ENCODE assay signal across 29 mouse cellular contexts in the genomic region with DNA sequence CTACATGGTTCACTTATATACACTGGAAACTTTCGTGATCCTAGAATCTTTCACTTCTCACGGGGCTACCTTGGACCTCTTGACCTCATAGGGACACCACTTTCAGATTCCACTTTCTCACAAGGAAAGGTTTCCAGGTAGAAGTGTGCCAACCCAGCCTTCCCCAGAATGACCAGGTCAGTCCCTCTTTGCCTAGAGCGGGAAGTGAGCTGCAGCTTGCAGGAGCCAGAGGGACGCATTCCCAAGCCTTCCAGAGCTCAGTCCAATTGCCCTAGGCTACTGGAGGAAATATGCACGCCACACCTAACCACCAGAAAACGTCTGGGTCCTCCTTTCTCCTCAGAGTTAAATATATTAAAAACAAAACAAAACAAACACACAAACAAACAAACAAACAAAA. TPM values are rescaled to one million over a fixed set of nuclear protein-coding genes. Genes with fewer than 3 reads are reported as not detected.
DNase-seq lines count a peak whose midpoint lies in the region; ATAC-seq and TF ChIP-seq lines count a peak whose summit lies in the region.
"Had no signal": no experiment of that assay in that cellular context is flagged by ENCODE, and none has a peak within 500 bp of the region (broad histone marks: within the 10 kb centered on the region; RNA-seq: fewer than 3 reads in every experiment).

No protein-coding gene starts in this region.

- no peak overlapping the region for H3K4me2 ChIP-seq in forebrain, embryonic 11.5 days (ENCODE audit: low read depth, low read length, severe bottlenecking)
- H3K4me2 ChIP-seq in forebrain, postnatal 0 days (ENCODE audit: low read depth): no peak overlapping the region
- H3K4me2 ChIP-seq in hindbrain, embryonic 11.5 days (replicated peaks; ENCODE audit: low read depth, low read length): no peak overlapping the region
- no peak overlapping the region for H3K4me2 ChIP-seq in hindbrain, embryonic 16.5 days (ENCODE audit: low read length)
- H3K4me2 ChIP-seq in CH12.LX (ENCODE audit: insufficient read depth, low read depth, poor library complexity, severe bottlenecking): peak overlapping the region; percentile 18; the same call in 1 of the 2 replicates
- H3K4me2 ChIP-seq in heart, postnatal 0 days (ENCODE audit: low read depth, low read length): peak overlapping the region; percentile 77
- H3K4me2 ChIP-seq: hindbrain, embryonic 12.5 days; liver, embryonic 15.5 days; lung, embryonic 15.5 days; midbrain, embryonic 15.5 days had no signal

- peaks cover 3% of the 10 kb centered on the region; the same call in 1 of the 2 replicates for H3K4me1 ChIP-seq in forebrain, embryonic 11.5 days (replicated peaks; ENCODE audit: control insufficient read depth, insufficient read depth, low read length)
- no peaks in the 10 kb centered on the region for H3K4me1 ChIP-seq in forebrain, postnatal 0 days (ENCODE audit: insufficient read depth)
- no peaks in the 10 kb centered on the region; the same call in 1 of the 2 replicates for H3K4me1 ChIP-seq in hindbrain, embryonic 11.5 days (replicated peaks; ENCODE audit: control insufficient read depth, insufficient read depth, low read length)
- peaks cover 11% of the 10 kb centered on the region for H3K4me1 ChIP-seq in hindbrain, embryonic 16.5 days (ENCODE audit: control insufficient read depth, insufficient read depth, low read depth, low read length)
- H3K4me1 ChIP-seq in CH12.LX (ENCODE audit: control insufficient read depth in 1 of 2, insufficient read depth in 2 of 2): peaks cover 0 to 8% of the 10 kb centered on the region in 2 experiments; a peak in 3 of 4 replicates
- H3K4me1 ChIP-seq in heart, postnatal 0 days (ENCODE audit: control insufficient read depth, insufficient read depth): peaks cover 1% of the 10 kb centered on the region; the same call in 1 of the 2 replicates

- H3K9ac ChIP-seq in forebrain, embryonic 11.5 days (ENCODE audit: low read length): no peak overlapping the region
- no peak overlapping the region for H3K9ac ChIP-seq in forebrain, postnatal 0 days
- H3K9ac ChIP-seq in hindbrain, embryonic 11.5 days (ENCODE audit: low read depth, low read length): no peak overlapping the region
- no peak overlapping the region for H3K9ac ChIP-seq in hindbrain, embryonic 16.5 days (ENCODE audit: low read depth, low read length)
- H3K9ac ChIP-seq in CH12.LX (ENCODE audit: insufficient read depth, low read depth): no peak overlapping the region
- peak overlapping the region; percentile 60 for H3K9ac ChIP-seq in heart, postnatal 0 days (replicated peaks; ENCODE audit: low read depth, low read length)
- H3K9ac ChIP-seq: hindbrain, embryonic 12.5 days; liver, embryonic 15.5 days; lung, embryonic 15.5 days; midbrain, embryonic 15.5 days had no signal

- TF ChIP-seq RAD21 in CH12.LX (IDR thresholded peaks at IDR 0.05; ENCODE audit: low read depth, low read length): no peak

- in situ Hi-C loops in CH12.LX (cut with MboI; ENCODE audit: low pct_ligation_motif_present, low pct_unique_long_range_greater_than_20kb, low sequenced_read_pairs): no loop called here

- H3K27ac ChIP-seq in forebrain, embryonic 11.5 days (ENCODE audit: low read depth, low read length): no peak overlapping the region
- H3K27ac ChIP-seq in forebrain, postnatal 0 days (ENCODE audit: low read depth, low read length): no peak overlapping the region
- H3K27ac ChIP-seq in hindbrain, embryonic 11.5 days (ENCODE audit: low read depth, low read length): no peak overlapping the region
- no peak overlapping the region for H3K27ac ChIP-seq in hindbrain, embryonic 16.5 days (ENCODE audit: low read depth, low read length)
- no peak overlapping the region for H3K27ac ChIP-seq in CH12.LX (ENCODE audit: insufficient read depth, low read depth)
- H3K27ac ChIP-seq in heart, postnatal 0 days (ENCODE audit: low read depth): peak overlapping the region; percentile 82
- H3K27ac ChIP-seq: hindbrain, embryonic 12.5 days; liver, embryonic 15.5 days; lung, embryonic 15.5 days; midbrain, embryonic 15.5 days; stomach, postnatal 0 days had no signal

- 2% methylated on average over 6 of the region's 6 CpGs for WGBS in forebrain, embryonic 11.5 days
- WGBS in forebrain, postnatal 0 days: under 1% methylated on average over 6 of the region's 6 CpGs
- WGBS in hindbrain, embryonic 11.5 days: 1% methylated on average over 6 of the region's 6 CpGs
- 2% methylated on average over 6 of the region's 6 CpGs for WGBS in hindbrain, embryonic 16.5 days
- WGBS in heart, postnatal 0 days: 8% methylated on average over 6 of the region's 6 CpGs

- TF ChIP-seq POLR2A in CH12.LX (IDR thresholded peaks at IDR 0.05; ENCODE audit: low read depth, low read length): no peak

- peaks cover 83% of the 10 kb centered on the region for H3K27me3 ChIP-seq in forebrain, embryonic 11.5 days (ENCODE audit: control insufficient read depth, insufficient read depth, low read length)
- peaks cover 62% of the 10 kb centered on the region for H3K27me3 ChIP-seq in forebrain, postnatal 0 days (ENCODE audit: insufficient read depth, low read length)
- H3K27me3 ChIP-seq in hindbrain, embryonic 11.5 days (ENCODE audit: control insufficient read depth, insufficient read depth, low read length): peaks cover 87% of the 10 kb centered on the region
- H3K27me3 ChIP-seq in hindbrain, embryonic 16.5 days (replicated peaks; ENCODE audit: control insufficient read depth, insufficient read depth, low read length): peaks cover 59% of the 10 kb centered on the region
- H3K27me3 ChIP-seq in CH12.LX (replicated peaks): no peaks in the 10 kb centered on the region
- peaks cover 33% of the 10 kb centered on the region for H3K27me3 ChIP-seq in heart, postnatal 0 days (ENCODE audit: control insufficient read depth, insufficient read depth, low read length)

- no peak for TF ChIP-seq EP300 in CH12.LX (IDR thresholded peaks at IDR 0.05; ENCODE audit: low read length)
- TF ChIP-seq EP300 in heart, postnatal 0 days (IDR thresholded peaks at IDR 0.05; ENCODE audit: low read depth): no peak

- no peak for TF ChIP-seq CTCF in forebrain, postnatal 0 days (IDR thresholded peaks at IDR 0.05; ENCODE audit: low read depth)
- no peak for TF ChIP-seq CTCF in CH12.LX (conservative IDR thresholded peaks at IDR 0.05 in 1 of 2, IDR thresholded peaks at IDR 0.05 in 1 of 2; ENCODE audit: low read depth in 2 of 2, low read length in 2 of 2)
- TF ChIP-seq CTCF in heart, postnatal 0 days (IDR thresholded peaks at IDR 0.05; ENCODE audit: low read depth): no peak

- no peak overlapping the region for H3K4me3 ChIP-seq in forebrain, embryonic 11.5 days (ENCODE audit: low read depth, low read length)
- no peak overlapping the region for H3K4me3 ChIP-seq in forebrain, postnatal 0 days (ENCODE audit: low read depth, low read length)
- H3K4me3 ChIP-seq in hindbrain, embryonic 11.5 days (ENCODE audit: low read depth, low read length): no peak overlapping the region
- H3K4me3 ChIP-seq in hindbrain, embryonic 16.5 days (ENCODE audit: low read length): no peak overlapping the region
- no peak overlapping the region for H3K4me3 ChIP-seq in CH12.LX (replicated peaks in 1 of 3; ENCODE audit: low read depth in 2 of 3, low read length in 2 of 3, poor library complexity in 1 of 3)
- H3K4me3 ChIP-seq in heart, postnatal 0 days (ENCODE audit: low read depth, low read length): peak overlapping the region; percentile 33
- H3K4me3 ChIP-seq: hindbrain, embryonic 12.5 days; liver, embryonic 15.5 days; lung, embryonic 15.5 days; megakaryocyte, embryonic 14.5 days; midbrain, embryonic 15.5 days had no signal

- no peaks in the 10 kb centered on the region for H3K79me2 ChIP-seq in CH12.LX (replicated peaks; ENCODE audit: control insufficient read depth, extremely low read depth, insufficient read depth, poor library complexity, severe bottlenecking)

- dilution Hi-C loops in CH12.LX (cut with MboI; ENCODE audit: extremely low pct_ligation_motif_present, extremely low pct_unique_long_range_greater_than_20kb, low sequenced_read_pairs): no loop called here

- no peak for ATAC-seq in forebrain, embryonic 11.5 days (replicated peaks; ENCODE audit: low FRiP score)
- no peak for ATAC-seq in forebrain, postnatal 0 days
- no peak for ATAC-seq in hindbrain, embryonic 11.5 days (ENCODE audit: low FRiP score)
- ATAC-seq in hindbrain, embryonic 16.5 days: no peak
- no peak for ATAC-seq in heart, postnatal 0 days (ENCODE audit: insufficient read depth, low read depth)
- ATAC-seq: forebrain, embryonic 14.5 days; midbrain, embryonic 15.5 days; Patski had no signal

- H3K9me3 ChIP-seq in forebrain, embryonic 11.5 days (ENCODE audit: control insufficient read depth, low read length): no peaks in the 10 kb centered on the region
- no peaks in the 10 kb centered on the region for H3K9me3 ChIP-seq in forebrain, postnatal 0 days (ENCODE audit: low read length)
- no peaks in the 10 kb centered on the region for H3K9me3 ChIP-seq in hindbrain, embryonic 11.5 days (ENCODE audit: control insufficient read depth, low read length)
- H3K9me3 ChIP-seq in hindbrain, embryonic 16.5 days (ENCODE audit: control insufficient read depth, low read length): no peaks in the 10 kb centered on the region
- H3K9me3 ChIP-seq in CH12.LX (replicated peaks; ENCODE audit: low read length): no peaks in the 10 kb centered on the region
- no peaks in the 10 kb centered on the region for H3K9me3 ChIP-seq in heart, postnatal 0 days (replicated peaks; ENCODE audit: control insufficient read depth, low read length)
- H3K9me3 ChIP-seq: G1E; hindbrain, embryonic 12.5 days; liver, embryonic 15.5 days; lung, embryonic 15.5 days; megakaryocyte, embryonic 14.5 days; midbrain, embryonic 15.5 days had no signal

- peak; percentile 47 for DNase-seq in forebrain, embryonic 11.5 days (ENCODE audit: low spot score)
- no peak for DNase-seq in forebrain, postnatal 0 days
- peak; percentile 41 for DNase-seq in hindbrain, embryonic 11.5 days (ENCODE audit: low spot score)
- DNase-seq in CH12.LX (ENCODE audit: extremely low read depth): no peak
- DNase-seq in heart, postnatal 0 days (ENCODE audit: low spot score): peak; percentile 31
- DNase-seq in adrenal gland, postnatal 10 days: no peak
- DNase-seq: adrenal gland, adult 2 months; cerebellum, adult 11-12 months; cerebellum, postnatal 10 days; gastrocnemius, postnatal 10 days; kidney, adult 11 months; kidney, postnatal 4 days; lung, postnatal 36 days had no signal

- H3K36me3 ChIP-seq in forebrain, embryonic 11.5 days (ENCODE audit: control insufficient read depth, insufficient read depth, low read length): no peaks in the 10 kb centered on the region
- no peaks in the 10 kb centered on the region for H3K36me3 ChIP-seq in forebrain, postnatal 0 days (ENCODE audit: insufficient read depth)
- no peaks in the 10 kb centered on the region for H3K36me3 ChIP-seq in hindbrain, embryonic 11.5 days (ENCODE audit: control insufficient read depth, insufficient read depth, low read length)
- no peaks in the 10 kb centered on the region for H3K36me3 ChIP-seq in hindbrain, embryonic 16.5 days (ENCODE audit: control insufficient read depth, insufficient read depth, low read length)
- H3K36me3 ChIP-seq in CH12.LX (replicated peaks in 1 of 2; ENCODE audit: control insufficient read depth in 1 of 2, insufficient read depth in 1 of 2, low read length in 1 of 2): no peaks in the 10 kb centered on the region
- no peaks in the 10 kb centered on the region for H3K36me3 ChIP-seq in heart, postnatal 0 days (replicated peaks; ENCODE audit: control insufficient read depth, insufficient read depth, low read length)
- H3K36me3 ChIP-seq: G1E; hindbrain, embryonic 12.5 days; liver, embryonic 15.5 days; lung, embryonic 15.5 days; midbrain, embryonic 15.5 days had no signal

RNA-seq across cellular contexts. Expression of a gene that starts 3.4 kb away (rescaled TPM):
- not detected in 2 replicates for polyA plus RNA-seq in forebrain, embryonic 11.5 days (2014; fragmentation: Nextera tagmentation; extraction: Ambion mirVana)
- 0.14 TPM in 1 of 2 replicates, not detected in the other for total RNA-seq in forebrain, postnatal 0 days (2014; rRNA removed)
- not detected in 2 replicates for polyA plus RNA-seq in forebrain, postnatal 0 days (2015; fragmentation: Nextera tagmentation; extraction: Ambion mirVana)
- polyA plus RNA-seq in hindbrain, embryonic 11.5 days (2014; fragmentation: Nextera tagmentation; extraction: Ambion mirVana): not detected in 2 replicates
- polyA plus RNA-seq in hindbrain, embryonic 16.5 days (2015; fragmentation: Nextera tagmentation; extraction: Ambion mirVana): not detected in 2 replicates
- not detected in 2 replicates for total RNA-seq in CH12.LX (2012; rRNA removed)
- not detected in 2 replicates for total RNA-seq in CH12.LX (2014; rRNA removed)
- not detected in 2 replicates for polyA plus RNA-seq in CH12.LX (2012; ENCODE audit: insufficient read length, low read depth)
- 284 and 346 TPM in 2 replicates for total RNA-seq in heart, postnatal 0 days (2014; rRNA removed; ENCODE audit: low replicate concordance)
- polyA plus RNA-seq in heart, postnatal 0 days (2015; fragmentation: Nextera tagmentation; extraction: Ambion mirVana): 139 and 155 TPM in 2 replicates
- not detected for total RNA-seq in adrenal gland, postnatal 10 days (2021)
- total RNA-seq: adrenal gland, adult 2 months; G1E; gastrocnemius, postnatal 10 days; granulocyte monocyte progenitor cell, adult 5-6 weeks; left cerebral cortex, postnatal 25 days had no signal
- polyA plus RNA-seq: cortical plate, adult 2 months; forebrain, embryonic 14.5 days; G1E; hindbrain, embryonic 12.5 days; kidney, embryonic 16.5 days; neural tube, embryonic 14.5 days; Patski; thymus, postnatal 0 days had no signal

Comparison
In these comparisons a context has a peak if more than half of its experiments do, and no peak if none do; other contexts are left out.
1. DNase-seq: peak in forebrain, embryonic 11.5 days (single experiment), hindbrain, embryonic 11.5 days (single experiment) and heart, postnatal 0 days (single experiment); none in forebrain, postnatal 0 days (single experiment), CH12.LX (single experiment) and adrenal gland, postnatal 10 days (single experiment).
2. H3K4me2 ChIP-seq: peak in CH12.LX (single experiment) and heart, postnatal 0 days (single experiment); none in forebrain, embryonic 11.5 days (single experiment), forebrain, postnatal 0 days (single experiment), hindbrain, embryonic 11.5 days (single experiment) and hindbrain, embryonic 16.5 days (single experiment).
3. RNA of a gene that starts 3.4 kb away (polyA plus RNA-seq): 139 to 155 TPM in heart, postnatal 0 days; not detected in forebrain, postnatal 0 days, not detected in forebrain, embryonic 11.5 days, not detected in hindbrain, embryonic 11.5 days, not detected in hindbrain, embryonic 16.5 days and not detected in CH12.LX; every median in the first group is over 100 times any median in the second.